Mouse (Mus musculus) midbrain, embryonic 15.5 days (tissue): ENCODE measurements around the gene Wrap73. TPM values are rescaled to one million over a fixed set of nuclear protein-coding genes. Genes with fewer than 3 reads are reported as not detected.

Experiments used
- ATAC-seq: fragments of 200-750 bp; cut with Nextera tagmentation; replicated peaks from 2 replicates; pipeline ENCODE4 v1.8.0; 2017; ENCODE audit warnings: moderate TSS enrichment
- H3K27ac ChIP-seq: fragments of 300-500 bp; sonication (generic); 2 replicates; pipeline ENCODE4 v1.5.1; 2015; ENCODE audit warnings: mild to moderate bottlenecking, inconsistent platforms
- H3K27me3 ChIP-seq: fragments of 300-500 bp; sonication (generic); replicated peaks from 2 replicates; pipeline ENCODE4 v1.6.1; 2015; ENCODE audit warnings: inconsistent platforms
- H3K36me3 ChIP-seq: fragments of 300-500 bp; sonication (generic); replicated peaks from 2 replicates; pipeline ENCODE4 v1.6.1; 2015; ENCODE audit warnings: inconsistent platforms
- H3K4me1 ChIP-seq: fragments of 300-500 bp; sonication (generic); 2 replicates; pipeline ENCODE4 v1.6.1; 2015; ENCODE audit warnings: inconsistent platforms
- H3K4me2 ChIP-seq: fragments of 300-500 bp; sonication (generic); 2 replicates; pipeline ENCODE4 v1.6.1; 2015; ENCODE audit warnings: inconsistent platforms, mild to moderate bottlenecking, moderate library complexity
- H3K4me3 ChIP-seq: fragments of 300-500 bp; sonication (generic); 2 replicates; pipeline ENCODE4 v1.5.1; 2015; ENCODE audit warnings: mild to moderate bottlenecking, inconsistent platforms
- H3K9ac ChIP-seq: fragments of 300-500 bp; sonication (generic); 2 replicates; pipeline ENCODE4 v1.6.1; 2015; ENCODE audit warnings: mild to moderate bottlenecking, inconsistent platforms
- H3K9me3 ChIP-seq: fragments of 300-500 bp; sonication (generic); 2 replicates; pipeline ENCODE4 v1.6.1; 2016; ENCODE audit warnings: inconsistent platforms
- WGBS: fragments of 180-500 bp; shearing (Covaris S2); methylation state at CpG from one replicate; pipeline ENCODE4 v1.1.7; 2015; ENCODE audit warnings: mixed read lengths; 5-methylcytosine and 5-hydroxymethylcytosine counted together
- polyA plus RNA-seq: library from polyadenylated mRNA; unstranded; fragments of >200 nt; fragmentation: Nextera tagmentation; extraction: Ambion mirVana; gene quantifications from 2 replicates; pipeline ENCODE4 v1.2.1, GENCODE M21; 2015

Gene Wrap73
- polyA plus RNA-seq, 1 experiment from 2014 or later: 46.6 TPM

GRCm38 (mm10) chr4:154141009-154141867, 934 bp upstream of the Wrap73 start:
- Histone ChIP-seq H3K36me3 (no peaks in the 10 kb centered on the region), H3K9me3 (no peaks in the 10 kb centered on the region), H3K27me3 (peaks cover 50% of the 10 kb centered on the region), H3K27ac (no peak overlapping the region), H3K9ac (no peak overlapping the region), H3K4me3 (peak overlapping the region; percentile 97), H3K4me2 (peak overlapping the region; percentile 94), H3K4me1 (peaks cover 36% of the 10 kb centered on the region)
- 2% methylated on average over 42 of the region's 42 CpGs for WGBS
- no peak for ATAC-seq

DNA sequence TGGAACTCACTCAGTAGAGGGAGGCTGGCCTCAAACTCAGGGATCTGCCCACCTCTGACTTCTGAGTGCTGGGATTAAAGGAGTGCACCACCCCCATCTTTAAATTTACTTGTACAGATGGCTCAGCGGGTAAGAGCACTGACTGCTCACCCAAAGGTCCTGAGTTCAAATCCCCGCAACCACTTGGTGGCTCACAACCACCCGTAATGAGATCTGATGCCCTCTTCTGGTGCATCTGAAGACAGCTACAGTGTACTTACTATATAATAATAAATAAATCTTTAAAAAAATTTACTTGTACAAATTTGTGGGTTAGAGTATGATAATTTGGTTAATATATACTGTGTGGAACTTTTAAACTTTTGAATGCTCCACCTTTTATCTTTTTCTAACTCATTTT, 2.5 kb downstream of the Wrap73 start:
- H3K27me3 ChIP-seq: peaks cover 15% of the 10 kb centered on the region

GRCm38 (mm10) chr4:154146342-154146741, 4.2 kb downstream of the Wrap73 start:
- H3K27me3 ChIP-seq: peaks cover under 1% of the 10 kb centered on the region; the same call in 1 of the 2 replicates
- no peak overlapping the region for H3K9ac ChIP-seq
- ATAC-seq: no peak
- no peak overlapping the region for H3K4me2 ChIP-seq
- H3K9me3 ChIP-seq: no peaks in the 10 kb centered on the region
- WGBS: 85% methylated on average over 10 of the region's 10 CpGs
- H3K27ac ChIP-seq: no peak overlapping the region
- no peak overlapping the region for H3K4me3 ChIP-seq
- H3K36me3 ChIP-seq: peaks cover 28% of the 10 kb centered on the region; the same call in 1 of the 2 replicates
- peaks cover 14% of the 10 kb centered on the region for H3K4me1 ChIP-seq

More for the DNA sequence above, 2.5 kb downstream of the Wrap73 start:
- no peak overlapping the region for H3K9ac ChIP-seq
- H3K9me3 ChIP-seq: no peaks in the 10 kb centered on the region
- no peak overlapping the region for H3K4me2 ChIP-seq
- no peak for ATAC-seq
- H3K36me3 ChIP-seq: peaks cover 16% of the 10 kb centered on the region; the same call in 1 of the 2 replicates
- H3K4me1 ChIP-seq: peaks cover 31% of the 10 kb centered on the region
- H3K27ac ChIP-seq: no peak overlapping the region
- H3K4me3 ChIP-seq: no peak overlapping the region
- 79% methylated on average over 3 of the region's 3 CpGs for WGBS

- Histone ChIP-seq H3K36me3 (peaks cover 54% of the 10 kb centered on the region), H3K27me3 (no peaks in the 10 kb centered on the region), H3K4me3 (no peak overlapping the region), H3K9me3 (no peaks in the 10 kb centered on the region), H3K9ac (no peak overlapping the region), H3K4me1 (peaks cover 7% of the 10 kb centered on the region), H3K27ac (no peak overlapping the region), H3K4me2 (no peak overlapping the region)
- no peak for ATAC-seq
- WGBS: 72% methylated on average over 11 of the region's 11 CpGs
Measured at GRCm38 (mm10) chr4:154154104-154154503, 11.9 kb downstream of the Wrap73 start.

GRCm38 (mm10) chr4:154156050-154156449, 13.9 kb downstream of the Wrap73 start:
- Histone ChIP-seq H3K4me3 (no peak overlapping the region), H3K27me3 (no peaks in the 10 kb centered on the region)
- ATAC-seq: no peak

DNA sequence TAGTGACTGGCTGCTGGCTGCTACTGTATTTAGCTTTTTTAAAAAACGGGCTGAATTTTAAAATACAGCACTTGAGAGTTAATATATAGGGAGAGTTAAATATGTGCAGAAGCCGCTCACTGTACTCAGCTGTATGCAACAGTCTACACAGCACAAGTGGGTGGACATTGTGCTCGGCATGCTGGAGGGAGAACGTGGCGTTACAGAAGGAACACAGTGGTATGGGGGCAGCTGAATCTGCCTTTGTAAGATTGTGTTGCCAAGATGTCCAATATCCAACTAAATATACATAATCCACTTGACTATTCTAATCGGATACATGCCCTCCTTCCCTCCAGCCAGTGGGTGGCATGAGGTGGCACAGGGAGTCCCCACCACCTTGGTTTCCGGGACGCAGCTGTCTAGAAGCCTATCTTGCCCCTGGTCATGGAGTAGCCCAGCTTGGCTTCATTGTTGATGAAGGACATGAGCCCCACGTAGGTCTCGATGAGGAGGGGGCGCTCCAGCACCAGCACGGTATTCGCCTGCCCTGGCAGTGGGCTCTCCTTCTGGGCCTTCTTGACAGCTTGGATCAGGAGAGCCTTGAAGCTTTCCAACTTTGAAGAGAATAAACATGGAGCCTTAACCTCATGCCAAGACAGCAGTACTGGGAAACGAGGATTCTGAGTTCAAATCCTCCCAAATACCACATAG, 15.9 kb downstream of the Wrap73 start:
- Histone ChIP-seq H3K4me1 (peaks cover 23% of the 10 kb centered on the region), H3K4me2 (no peak overlapping the region), H3K27ac (no peak overlapping the region), H3K36me3 (peaks cover 29% of the 10 kb centered on the region), H3K9me3 (no peaks in the 10 kb centered on the region), H3K27me3 (no peaks in the 10 kb centered on the region), H3K9ac (no peak overlapping the region), H3K4me3 (no peak overlapping the region)
- 94% methylated on average over 14 of the region's 14 CpGs for WGBS
- no peak for ATAC-seq

More at GRCm38 (mm10) chr4:154156050-154156449, 13.9 kb downstream of the Wrap73 start:
- H3K4me2 ChIP-seq: no peak overlapping the region
- no peak overlapping the region for H3K9ac ChIP-seq
- peaks cover 17% of the 10 kb centered on the region for H3K4me1 ChIP-seq
- no peak overlapping the region for H3K27ac ChIP-seq
- WGBS: 83% methylated on average over 7 of the region's 7 CpGs
- peaks cover 40% of the 10 kb centered on the region for H3K36me3 ChIP-seq
- no peaks in the 10 kb centered on the region for H3K9me3 ChIP-seq

DNA sequence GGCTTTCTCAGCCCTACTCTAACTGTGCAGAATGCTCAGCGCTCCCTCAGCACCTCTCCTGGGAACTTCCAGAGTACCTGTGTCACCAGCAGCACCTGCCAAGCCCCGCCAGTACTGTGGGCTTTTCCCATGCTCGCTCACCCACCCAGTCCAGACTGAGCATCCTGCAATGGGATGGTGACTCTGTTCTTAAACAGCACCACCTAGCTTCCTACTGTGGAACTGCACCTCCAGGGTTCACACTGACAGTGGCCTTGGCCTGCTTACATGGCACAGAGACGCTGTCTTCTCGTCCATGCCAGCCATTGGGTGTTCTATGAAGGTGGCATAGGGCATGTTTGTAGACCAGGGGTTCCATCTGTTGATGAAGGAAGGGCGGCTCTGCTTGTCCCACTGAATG, 16.8 kb downstream of the Wrap73 start:
- H3K27ac ChIP-seq: no peak overlapping the region
- 0 out of 2 replicates have a peak overlapping the region, but pooled peaks have one; percentile 96 for H3K4me3 ChIP-seq
- H3K36me3 ChIP-seq: peaks cover 29% of the 10 kb centered on the region
- peak overlapping the region; percentile 88 for H3K4me2 ChIP-seq
- no peaks in the 10 kb centered on the region for H3K27me3 ChIP-seq
- 20% methylated on average over 6 of the region's 6 CpGs for WGBS
- no peak for ATAC-seq
- peaks cover 23% of the 10 kb centered on the region for H3K4me1 ChIP-seq
- H3K9me3 ChIP-seq: no peaks in the 10 kb centered on the region
- no peak overlapping the region for H3K9ac ChIP-seq

- Histone ChIP-seq H3K36me3 (peaks cover 29% of the 10 kb centered on the region), H3K27ac (peak overlapping the region; percentile 84), H3K4me1 (peaks cover 23% of the 10 kb centered on the region), H3K27me3 (no peaks in the 10 kb centered on the region), H3K4me3 (peak overlapping the region; percentile 96), H3K9me3 (no peaks in the 10 kb centered on the region), H3K4me2 (peak overlapping the region; percentile 88), H3K9ac (peak overlapping the region; percentile 86)
- WGBS: 1% methylated on average over 37 of the region's 47 CpGs
- ATAC-seq: peak; percentile 70
Measured at GRCm38 (mm10) chr4:154159961-154160537, 17.9 kb downstream of the Wrap73 start.

GRCm38 (mm10) chr4:154160538-154161390, 18.6 kb downstream of the Wrap73 start, which contains the start of gene Tprgl:
TSS of gene Tprgl (minus strand) at chr4:154160666.
- Histone ChIP-seq H3K4me2 (peak within 1 kb of the TSS; percentile 88), H3K27me3 (no peaks in the 10 kb centered on the region), H3K4me3 (peak within 1 kb of the TSS; percentile 96), H3K4me1 (peaks cover 23% of the 10 kb centered on the region), H3K9ac (peak within 1 kb of the TSS; percentile 86), H3K36me3 (peaks cover 27% of the 10 kb centered on the region), H3K9me3 (no peaks in the 10 kb centered on the region), H3K27ac (peak within 1 kb of the TSS; percentile 84)
- under 1% methylated on average over 59 of the region's 75 CpGs for WGBS
- peak; percentile 98 for ATAC-seq

GRCm38 (mm10) chr4:154163296-154163695, 21.1 kb downstream of the Wrap73 start:
- 14% methylated on average over 7 of the region's 7 CpGs for WGBS
- no peak for ATAC-seq
- H3K4me3 ChIP-seq: no peak overlapping the region
- H3K4me2 ChIP-seq: no peak overlapping the region
- no peaks in the 10 kb centered on the region for H3K9me3 ChIP-seq
- no peak overlapping the region for H3K27ac ChIP-seq
- H3K36me3 ChIP-seq: peaks cover 2% of the 10 kb centered on the region
- peaks cover 23% of the 10 kb centered on the region for H3K4me1 ChIP-seq
- no peaks in the 10 kb centered on the region for H3K27me3 ChIP-seq
- no peak overlapping the region for H3K9ac ChIP-seq

DNA sequence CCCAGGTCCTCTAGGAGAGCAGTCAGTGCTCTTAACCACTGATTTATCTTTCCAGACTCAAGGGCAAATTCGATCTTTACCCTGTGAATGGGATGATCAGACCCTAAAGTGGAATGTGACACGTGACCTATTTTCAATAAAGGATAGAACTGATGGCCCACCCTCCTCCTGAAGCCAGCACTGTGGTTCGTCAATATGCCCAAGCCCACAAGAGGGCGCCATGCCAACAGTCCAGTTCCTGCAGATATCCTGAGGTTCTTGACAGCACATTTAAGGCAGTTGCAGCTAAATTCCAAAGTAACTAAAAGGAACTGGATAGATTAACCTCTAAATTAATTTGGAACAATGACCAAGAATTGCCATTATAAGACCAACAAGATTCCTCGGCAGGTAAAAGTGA, 24.9 kb downstream of the Wrap73 start:
- H3K9ac ChIP-seq: no peak overlapping the region
- H3K27ac ChIP-seq: no peak overlapping the region
- H3K4me3 ChIP-seq: no peak overlapping the region
- H3K9me3 ChIP-seq: no peaks in the 10 kb centered on the region
- WGBS: 28% methylated on average over 5 of the region's 5 CpGs
- H3K27me3 ChIP-seq: peaks cover 36% of the 10 kb centered on the region
- H3K36me3 ChIP-seq: no peaks in the 10 kb centered on the region
- H3K4me2 ChIP-seq: no peak overlapping the region
- ATAC-seq: no peak
- H3K4me1 ChIP-seq: peaks cover 19% of the 10 kb centered on the region
